Mouse (Mus musculus) G1E (cell line): Measurements from ENCODE around the gene Lhx6. TPM values are rescaled to one million over a fixed set of nuclear protein-coding genes. Genes with fewer than 3 reads are reported as not detected.

Experiments used
- ATAC-seq: 2 replicates; pipeline ENCODE4 v1.8.0; 2016; ENCODE audit warnings: mild to moderate bottlenecking; ENCODE audit not compliant: insufficient number of reproducible peaks, poor library complexity, low FRiP score, severe bottlenecking; ENCODE audit errors: extremely low read depth
- DNase-seq: peaks from one replicate; pipeline ENCODE4 v3.0.0; 2012; ENCODE audit warnings: low spot score
- H3K27me3 ChIP-seq: 2 replicates; pipeline ENCODE4 v1.6.1; 2012; ENCODE audit warnings: mild to moderate bottlenecking, low read length, inconsistent platforms; ENCODE audit not compliant: insufficient read depth
- H3K36me3 ChIP-seq: replicated peaks from 2 replicates; pipeline ENCODE3; 2012; ENCODE audit warnings: mild to moderate bottlenecking, inconsistent platforms
- H3K4me1 ChIP-seq: 2 replicates; pipeline ENCODE4 v1.6.1; 2012; ENCODE audit warnings: low read depth, low read length, inconsistent platforms, mixed read lengths; ENCODE audit not compliant: insufficient read depth
- H3K4me3 ChIP-seq: 2 replicates; pipeline ENCODE4 v1.5.1; 2012; ENCODE audit warnings: low read depth, mild to moderate bottlenecking, inconsistent platforms, low read length, moderate library complexity, mixed read lengths
- H3K9me3 ChIP-seq: replicated peaks from 2 replicates; pipeline ENCODE4 v1.6.1; 2012; ENCODE audit warnings: inconsistent platforms
- CTCF ChIP-seq: IDR thresholded peaks from 2 replicates; pipeline ENCODE4 v1.5.1; 2012; ENCODE audit warnings: low read depth, low read length, inconsistent platforms, mixed read lengths
- GATA1 ChIP-seq: IDR thresholded peaks from 2 replicates; pipeline ENCODE4 v1.6.1; 2012; ENCODE audit warnings: borderline replicate concordance, low read length, inconsistent platforms, mixed read lengths
- GATA2 ChIP-seq: IDR thresholded peaks from 2 replicates; pipeline ENCODE4 v1.6.1; 2012; ENCODE audit warnings: low read depth, low read length, inconsistent platforms, borderline replicate concordance
- POLR2AphosphoS5 ChIP-seq: IDR thresholded peaks from 2 replicates; pipeline ENCODE4 v1.6.1; 2012; ENCODE audit warnings: low read depth, low read length, inconsistent platforms; ENCODE audit not compliant: insufficient replicate concordance
- TAL1 ChIP-seq: conservative IDR thresholded peaks from 2 replicates; pipeline ENCODE4 v1.6.1; 2012; ENCODE audit warnings: low read depth, low read length, inconsistent platforms, mixed read lengths
- polyA plus RNA-seq: library from polyadenylated mRNA; stranded (reverse); fragments of >175 nt; gene quantifications from 2 replicates; pipeline ENCODE4 v1.2.3, GENCODE M21; 2012
- total RNA-seq, 2 experiments: library from RNA; stranded (forward) in 1 of 2; stranded (reverse) in 1 of 2; fragments of 200-1000 nt in 1 of 2; fragments of >200 nt in 1 of 2; fragmentation: Nextera tagmentation in 1 of 2; gene quantifications; 2 replicates each; pipeline ENCODE4 v1.2.3; 2014 to 2017

Lhx6 gene
- total and polyA plus RNA-seq, 3 experiments: 0.16 TPM; not detected in 2

GRCm38 (mm10) chr2:36103069-36103554, 2.1 kb downstream of the Lhx6 start:
- no peak for DNase-seq
- ATAC-seq: no peak
- Histone ChIP-seq H3K36me3 (no peaks in the 10 kb centered on the region), H3K9me3 (no peaks in the 10 kb centered on the region), H3K4me3 (no peak overlapping the region), H3K27me3 (peaks cover 64% of the 10 kb centered on the region), H3K4me1 (no peaks in the 10 kb centered on the region)
- no peak for TF ChIP-seq POLR2AphosphoS5
- no peak for TF ChIP-seq CTCF
- TF ChIP-seq GATA1: no peak
- no peak for TF ChIP-seq GATA2
- TF ChIP-seq TAL1: no peak

GRCm38 (mm10) chr2:36102559-36102946, 2.7 kb downstream of the Lhx6 start:
- ATAC-seq: no peak
- TF ChIP-seq POLR2AphosphoS5: no peak
- TF ChIP-seq CTCF: no peak
- TF ChIP-seq GATA1: no peak
- no peak for TF ChIP-seq TAL1
- TF ChIP-seq GATA2: no peak
- no peak overlapping the region for H3K4me3 ChIP-seq
- no peaks in the 10 kb centered on the region for H3K36me3 ChIP-seq
- DNase-seq: no peak
- H3K9me3 ChIP-seq: no peaks in the 10 kb centered on the region
- peaks cover 66% of the 10 kb centered on the region for H3K27me3 ChIP-seq
- H3K4me1 ChIP-seq: no peaks in the 10 kb centered on the region

GRCm38 (mm10) chr2:36101866-36102558, 3.2 kb downstream of the Lhx6 start:
- ATAC-seq: no peak
- Histone ChIP-seq H3K4me1 (no peaks in the 10 kb centered on the region), H3K36me3 (no peaks in the 10 kb centered on the region), H3K27me3 (peaks cover 69% of the 10 kb centered on the region), H3K4me3 (no peak overlapping the region), H3K9me3 (no peaks in the 10 kb centered on the region)
- no peak for DNase-seq
- no peak for TF ChIP-seq GATA1
- TF ChIP-seq TAL1: no peak
- TF ChIP-seq POLR2AphosphoS5: no peak
- no peak for TF ChIP-seq GATA2
- no peak for TF ChIP-seq CTCF

- H3K36me3 ChIP-seq: no peaks in the 10 kb centered on the region
- no peaks in the 10 kb centered on the region for H3K4me1 ChIP-seq
- no peak for ATAC-seq
- DNase-seq: no peak
- peaks cover 65% of the 10 kb centered on the region for H3K27me3 ChIP-seq
- no peak for TF ChIP-seq GATA1
- TF ChIP-seq POLR2AphosphoS5: no peak
- no peak for TF ChIP-seq TAL1
- TF ChIP-seq GATA2: no peak
- no peak overlapping the region for H3K4me3 ChIP-seq
- no peaks in the 10 kb centered on the region for H3K9me3 ChIP-seq
Observed at GRCm38 (mm10) chr2:36099739-36100138, 5.5 kb downstream of the Lhx6 start.

- no peak for TF ChIP-seq CTCF
- no peak for TF ChIP-seq TAL1
- no peak for TF ChIP-seq GATA1
- no peak for TF ChIP-seq GATA2
- no peak for TF ChIP-seq POLR2AphosphoS5
- no peak for ATAC-seq
- no peak for DNase-seq
- Histone ChIP-seq H3K36me3 (no peaks in the 10 kb centered on the region), H3K27me3 (peaks cover 57% of the 10 kb centered on the region), H3K4me3 (no peak overlapping the region), H3K9me3 (no peaks in the 10 kb centered on the region), H3K4me1 (no peaks in the 10 kb centered on the region)
Observed at GRCm38 (mm10) chr2:36098021-36098420, 7.2 kb downstream of the Lhx6 start.

GRCm38 (mm10) chr2:36097129-36097815, 7.9 kb downstream of the Lhx6 start:
- ATAC-seq: no peak
- Histone ChIP-seq H3K36me3 (no peaks in the 10 kb centered on the region), H3K27me3 (peaks cover 52% of the 10 kb centered on the region), H3K4me1 (no peaks in the 10 kb centered on the region), H3K4me3 (no peak overlapping the region), H3K9me3 (no peaks in the 10 kb centered on the region)
- DNase-seq: no peak
- no peak for TF ChIP-seq TAL1
- TF ChIP-seq GATA2: no peak
- TF ChIP-seq CTCF: no peak
- TF ChIP-seq POLR2AphosphoS5: no peak
- no peak for TF ChIP-seq GATA1
